ENCODE assay signal across 18 mouse cellular contexts in genomic region chr13:21847883-21848282, GRCm38 (mm10). TPM values are rescaled to one million over a fixed set of nuclear protein-coding genes. Genes with fewer than 3 reads are reported as not detected.
DNase-seq lines count a peak whose midpoint lies in the region; ATAC-seq and TF ChIP-seq lines count a peak whose summit lies in the region.
"Had no signal": no experiment of that assay in that cellular context is flagged by ENCODE, and none has a peak within 500 bp of the region (broad histone marks: within the 10 kb centered on the region; RNA-seq: fewer than 3 reads in every experiment).

No protein-coding gene starts in this region.

- no peak for TF ChIP-seq EP300 in liver, embryonic 14.5 days (IDR thresholded peaks at IDR 0.05; ENCODE audit: low read depth)

- H3K4me3 ChIP-seq in lung, embryonic 14.5 days (ENCODE audit: low read depth, low read length) = no peak overlapping the region
- no peak overlapping the region for H3K4me3 ChIP-seq in liver, embryonic 14.5 days (ENCODE audit: insufficient read depth in 1 of 2, low read depth in 2 of 2, low read length in 2 of 2)
- no peak overlapping the region for H3K4me3 ChIP-seq in thymus, adult 2 months (ENCODE audit: control insufficient read depth, insufficient read depth, low read length)
- H3K4me3 ChIP-seq: heart, adult 2 months; limb, embryonic 13.5 days; myocyte had no signal

- no peaks in the 10 kb centered on the region for H3K9me3 ChIP-seq in lung, embryonic 14.5 days (ENCODE audit: low read depth, low read length)
- no peaks in the 10 kb centered on the region for H3K9me3 ChIP-seq in liver, embryonic 14.5 days (ENCODE audit: control insufficient read depth, low read length)
- H3K9me3 ChIP-seq: limb, embryonic 13.5 days had no signal

- no peaks in the 10 kb centered on the region for H3K36me3 ChIP-seq in lung, embryonic 14.5 days (ENCODE audit: insufficient read depth)
- no peaks in the 10 kb centered on the region for H3K36me3 ChIP-seq in liver, embryonic 14.5 days (replicated peaks; ENCODE audit: control insufficient read depth, insufficient read depth, low read depth)
- no peaks in the 10 kb centered on the region for H3K36me3 ChIP-seq in thymus, adult 2 months (ENCODE audit: control insufficient read depth, insufficient read depth, low read length)
- H3K36me3 ChIP-seq: limb, embryonic 13.5 days had no signal

- H3K4me1 ChIP-seq in lung, embryonic 14.5 days (ENCODE audit: insufficient read depth) = no peaks in the 10 kb centered on the region
- H3K4me1 ChIP-seq in liver, embryonic 14.5 days (replicated peaks; ENCODE audit: control insufficient read depth in 2 of 2, insufficient read depth in 2 of 2, low read length in 1 of 2) = peaks cover 0 to 5% of the 10 kb centered on the region in 2 experiments; a peak in 2 of 4 replicates
- no peaks in the 10 kb centered on the region; the same call in 1 of the 2 replicates for H3K4me1 ChIP-seq in thymus, adult 2 months (replicated peaks; ENCODE audit: control insufficient read depth, insufficient read depth, low read length)
- H3K4me1 ChIP-seq: limb, embryonic 13.5 days had no signal

- no peak overlapping the region for H3K27ac ChIP-seq in lung, embryonic 14.5 days (ENCODE audit: low read depth)
- no peak overlapping the region for H3K27ac ChIP-seq in liver, embryonic 14.5 days
- H3K27ac ChIP-seq in thymus, adult 2 months (ENCODE audit: control insufficient read depth, insufficient read depth, low read length) = no peak overlapping the region
- H3K27ac ChIP-seq: heart, adult 2 months; limb, embryonic 13.5 days; macrophage had no signal

- peak; percentile 51 for DNase-seq in lung, embryonic 14.5 days
- no peak for DNase-seq in lung, postnatal 14 days
- peak; percentile 44 for DNase-seq in MN1 (ENCODE audit: low spot score)
- DNase-seq in embryo, embryonic 11 days = peak; percentile 53
- DNase-seq in liver, embryonic 14.5 days (ENCODE audit: low read depth in 3 of 3, low spot score in 3 of 3) = peak in 1 of 3 experiments; percentile 32
- no peak for DNase-seq in urinary bladder, adult 18-20 months (ENCODE audit: low spot score in 2 of 2)
- no peak for DNase-seq in heart, adult 9 months (ENCODE audit: low spot score in 2 of 2)
- DNase-seq in thymus, adult 2 months = no peak
- DNase-seq: adrenal gland, adult 2 months; cerebellum, adult 2 months; heart, adult 2 months; layer of hippocampus, postnatal 36 days had no signal

- no peaks in the 10 kb centered on the region for H3K27me3 ChIP-seq in lung, embryonic 14.5 days (ENCODE audit: insufficient read depth, low read length)
- H3K27me3 ChIP-seq in liver, embryonic 14.5 days (ENCODE audit: control insufficient read depth, insufficient read depth, low read length) = no peaks in the 10 kb centered on the region
- no peaks in the 10 kb centered on the region for H3K27me3 ChIP-seq in thymus, adult 2 months (ENCODE audit: control insufficient read depth, insufficient read depth, low read length)
- H3K27me3 ChIP-seq: limb, embryonic 13.5 days had no signal

- 16% methylated on average over 8 of the region's 8 CpGs for WGBS in lung, embryonic 14.5 days
- 21% methylated on average over 8 of the region's 8 CpGs for WGBS in liver, embryonic 14.5 days (ENCODE audit: insufficient replicate concordance)
- 83% methylated on average over 8 of the region's 8 CpGs for WGBS in thymus, adult 2 months

- no peak overlapping the region for H3K9ac ChIP-seq in lung, embryonic 14.5 days
- H3K9ac ChIP-seq in liver, embryonic 14.5 days (replicated peaks) = no peak overlapping the region
- H3K9ac ChIP-seq: limb, embryonic 13.5 days had no signal

- no peak for ATAC-seq in lung, embryonic 14.5 days (ENCODE audit: insufficient read depth)
- peak; percentile 64; the same call in 1 of the 2 replicates for ATAC-seq in liver, embryonic 14.5 days (ENCODE audit: insufficient read depth)

- TF ChIP-seq CTCF in lung, embryonic 14.5 days (IDR thresholded peaks at IDR 0.05; ENCODE audit: low read depth) = no peak
- TF ChIP-seq CTCF in liver, embryonic 14.5 days (IDR thresholded peaks at IDR 0.05; ENCODE audit: low read depth) = no peak
- TF ChIP-seq CTCF in thymus, adult 2 months (IDR thresholded peaks at IDR 0.05; ENCODE audit: borderline replicate concordance, control insufficient read depth, extremely low read depth, insufficient read depth, low read length, poor library complexity) = no peak

- no peak for TF ChIP-seq POLR2A in thymus, adult 2 months (IDR thresholded peaks at IDR 0.05; ENCODE audit: control insufficient read depth, extremely low read depth, insufficient read depth, low read length, poor library complexity)

- H3K4me2 ChIP-seq in lung, embryonic 14.5 days = no peak overlapping the region
- no peak overlapping the region for H3K4me2 ChIP-seq in liver, embryonic 14.5 days (ENCODE audit: low read depth)
- H3K4me2 ChIP-seq: limb, embryonic 13.5 days had no signal

RNA-seq across cellular contexts. Expression of gene Hist1h2br, which starts 14.3 kb away (rescaled TPM):
- 26.4 and 28.5 TPM in 2 replicates for polyA plus RNA-seq in lung, embryonic 14.5 days (2014; fragmentation: Nextera tagmentation; extraction: Ambion mirVana)
- polyA plus RNA-seq in liver, embryonic 14.5 days (2012; rRNA removed) = 3.4 and 9.6 TPM in 2 replicates
- 18.0 and 22.9 TPM in 2 replicates for polyA plus RNA-seq in liver, embryonic 14.5 days (2014; fragmentation: Nextera tagmentation; extraction: Ambion mirVana)
- polyA plus RNA-seq in thymus, adult 2 months (2012; rRNA removed) = 156 and 207 TPM in 2 replicates
- polyA plus RNA-seq: macrophage had no signal

RNA-seq across cellular contexts. Expression of gene Hist1h2ap, which starts 14.6 kb away (rescaled TPM):
- polyA plus RNA-seq in lung, embryonic 14.5 days (2014; fragmentation: Nextera tagmentation; extraction: Ambion mirVana) = 5,437 and 5,439 TPM in 2 replicates
- 88.3 and 95.9 TPM in 2 replicates for polyA plus RNA-seq in liver, embryonic 14.5 days (2012; rRNA removed)
- 6,830 and 6,963 TPM in 2 replicates for polyA plus RNA-seq in liver, embryonic 14.5 days (2014; fragmentation: Nextera tagmentation; extraction: Ambion mirVana)
- 1,785 and 6,121 TPM in 2 replicates for polyA plus RNA-seq in thymus, adult 2 months (2012; rRNA removed)

RNA-seq across cellular contexts. Expression of gene Hist1h4n, which starts 15.9 kb away (rescaled TPM):
- 31.8 and 32.5 TPM in 2 replicates for polyA plus RNA-seq in lung, embryonic 14.5 days (2014; fragmentation: Nextera tagmentation; extraction: Ambion mirVana)
- 37.4 and 50.3 TPM in 2 replicates for polyA plus RNA-seq in liver, embryonic 14.5 days (2012; rRNA removed)
- polyA plus RNA-seq in liver, embryonic 14.5 days (2014; fragmentation: Nextera tagmentation; extraction: Ambion mirVana) = 33.6 and 35.5 TPM in 2 replicates
- polyA plus RNA-seq in thymus, adult 2 months (2012; rRNA removed) = 292 and 309 TPM in 2 replicates
- polyA plus RNA-seq: macrophage had no signal

RNA-seq across cellular contexts. Expression of gene Hist1h4m, which starts 36.3 kb away (rescaled TPM):
- polyA plus RNA-seq in lung, embryonic 14.5 days (2014; fragmentation: Nextera tagmentation; extraction: Ambion mirVana) = not detected in 2 replicates
- not detected in 2 replicates for polyA plus RNA-seq in liver, embryonic 14.5 days (2012; rRNA removed)
- polyA plus RNA-seq in liver, embryonic 14.5 days (2014; fragmentation: Nextera tagmentation; extraction: Ambion mirVana) = not detected in 2 replicates
- not detected in 2 replicates for polyA plus RNA-seq in thymus, adult 2 months (2012; rRNA removed)
- polyA plus RNA-seq: cerebellum, adult 2 months; heart, adult 2 months; kidney, embryonic 16.5 days; limb, embryonic 13.5 days; macrophage; myocyte; spleen, adult 2 months; testis, adult 2 months had no signal

RNA-seq across cellular contexts. Expression of gene Hist1h2ao, which starts 37.6 kb away (rescaled TPM):
- polyA plus RNA-seq in lung, embryonic 14.5 days (2014; fragmentation: Nextera tagmentation; extraction: Ambion mirVana) = 1.9 TPM in 1 of 2 replicates, not detected in the other
- 0.24 TPM in 1 of 2 replicates, not detected in the other for polyA plus RNA-seq in liver, embryonic 14.5 days (2012; rRNA removed)
- 3.4 TPM in 1 of 2 replicates, not detected in the other for polyA plus RNA-seq in liver, embryonic 14.5 days (2014; fragmentation: Nextera tagmentation; extraction: Ambion mirVana)
- polyA plus RNA-seq in thymus, adult 2 months (2012; rRNA removed) = not detected in 2 replicates
- polyA plus RNA-seq: adrenal gland, adult 2 months; cerebellum, adult 2 months; heart, adult 2 months; kidney, embryonic 16.5 days; limb, embryonic 13.5 days; macrophage; myocyte; spleen, adult 2 months; testis, adult 2 months had no signal

Comparison
In these comparisons a context has a peak if more than half of its experiments do, and no peak if none do; other contexts are left out.
1. DNase-seq: peak in lung, embryonic 14.5 days (single experiment), MN1 (single experiment) and embryo, embryonic 11 days (single experiment); none in lung, postnatal 14 days (single experiment), urinary bladder, adult 18-20 months (0 of 2), heart, adult 9 months (0 of 2) and thymus, adult 2 months (single experiment).